Mouse (Mus musculus) mesoderm, embryonic 11.5 days (tissue): ENCODE measurements around the gene Rpusd2.

Experiments
- DNase-seq: peaks from one replicate; pipeline ENCODE4 v3.0.0-alpha.2; 2012; ENCODE audit warnings: low read depth, low spot score

The Rpusd2 gene

DNA sequence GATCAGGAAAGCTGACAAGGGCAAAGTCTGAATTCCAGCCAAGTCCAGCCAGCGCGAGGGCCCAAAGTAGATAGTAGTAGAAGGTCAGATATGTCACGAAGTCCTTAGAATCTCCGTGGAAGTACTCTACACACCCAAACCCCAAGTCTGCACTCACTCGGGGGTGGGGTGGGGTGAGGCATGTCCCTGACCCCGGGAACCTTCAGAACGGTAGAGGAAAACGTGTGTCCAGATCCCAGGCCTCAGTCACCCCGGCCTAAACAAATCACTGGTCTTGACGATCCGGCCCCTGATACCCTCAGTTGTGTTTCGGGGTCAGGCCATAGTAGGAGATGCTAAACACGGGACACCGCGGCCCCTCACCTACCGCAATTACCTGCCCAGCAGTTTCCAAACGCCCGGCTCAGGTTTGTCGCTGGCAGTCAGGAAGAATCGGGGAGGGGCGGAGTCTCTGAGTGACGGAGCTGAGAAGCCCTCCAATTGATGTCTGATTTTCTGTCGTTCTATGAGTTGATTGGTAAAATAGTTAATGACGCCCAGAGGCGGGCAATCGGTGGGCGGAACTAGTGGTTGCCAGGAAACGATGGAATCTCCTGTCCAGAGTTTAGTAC is 5.5 kb upstream of the Rpusd2 start, which contains the start of gene Ccdc32:
Ccdc32 (minus strand) TSS at position 453 of the 611 bp plus-strand sequence.
- DNase-seq: peak; percentile 90

DNA sequence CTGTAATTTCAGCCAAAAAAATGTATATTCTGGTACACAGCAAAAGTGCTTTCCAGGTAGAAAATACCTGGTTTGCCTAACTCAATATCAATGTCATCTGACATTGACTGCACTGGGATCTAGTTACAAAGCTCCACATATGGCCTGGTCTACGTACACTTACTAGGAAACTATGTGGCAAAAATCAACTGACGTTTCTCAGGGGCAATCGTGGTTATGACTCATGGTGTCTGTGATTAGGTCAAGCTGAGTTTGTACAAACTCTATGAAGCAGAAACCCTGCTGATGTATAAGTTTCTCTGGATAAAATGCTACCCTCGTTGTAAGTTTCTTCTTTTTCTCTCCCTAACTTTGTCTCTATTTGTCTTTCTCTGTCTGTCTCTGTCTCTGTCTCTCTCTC is 2.4 kb upstream of the Rpusd2 start:
- DNase-seq: no peak

DNA sequence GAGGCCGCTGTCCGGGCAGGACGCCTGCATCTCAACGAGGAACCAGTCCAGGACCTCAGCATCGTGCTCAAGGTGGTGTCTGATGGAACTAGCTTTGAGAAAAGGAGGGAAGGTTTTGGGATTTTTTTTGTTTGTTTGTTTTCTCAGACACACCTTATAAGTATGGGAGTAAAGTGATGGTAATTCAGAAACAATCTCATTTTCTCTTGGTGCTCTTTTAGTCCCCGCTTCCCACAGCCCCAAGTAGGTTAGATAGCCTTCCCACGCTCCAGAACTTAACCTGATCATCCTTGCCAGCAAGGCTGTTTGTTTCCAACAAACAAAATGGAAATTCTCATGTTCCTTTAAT is 781 bp downstream of the Rpusd2 start:
- no peak for DNase-seq

DNA sequence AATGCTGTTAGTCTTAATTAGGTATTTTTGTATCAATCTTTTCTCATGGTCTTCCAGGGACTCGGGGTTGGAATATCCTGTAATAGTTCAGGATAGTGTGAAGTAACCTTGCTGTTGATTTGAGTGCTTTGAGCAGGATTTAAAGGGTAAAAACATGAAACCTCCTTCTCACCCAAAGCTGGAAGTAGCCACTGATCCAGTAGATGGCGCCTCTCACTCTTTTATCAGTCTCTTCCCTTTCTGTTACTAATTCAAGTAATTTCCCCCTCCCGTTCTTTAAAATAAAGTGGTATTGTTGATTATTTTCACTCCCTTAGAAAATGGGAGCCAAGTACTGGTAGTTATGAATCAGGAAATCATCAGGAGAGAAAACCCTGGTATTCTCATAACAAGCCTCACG is 6.3 kb downstream of the Rpusd2 start:
- peak; percentile 14 for DNase-seq

DNA sequence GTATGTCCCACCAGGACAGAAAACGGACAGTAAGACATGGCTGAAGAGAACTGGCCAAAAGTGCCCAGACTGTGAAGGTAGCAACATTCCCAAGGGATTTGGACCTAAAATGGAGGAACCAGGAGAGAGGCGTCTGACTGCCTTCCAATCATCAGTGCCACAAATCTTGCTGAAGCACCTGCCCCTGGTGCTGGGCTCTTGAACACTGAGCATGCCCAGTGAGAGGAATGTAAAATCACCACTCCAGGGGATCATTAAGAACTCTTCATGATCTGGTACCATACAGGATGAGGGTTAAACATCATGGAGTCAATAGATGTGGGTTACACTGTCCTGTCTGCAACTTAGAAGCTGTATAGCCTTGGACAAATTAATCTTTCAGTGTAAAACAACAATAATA is 10.6 kb downstream of the Rpusd2 start:
- DNase-seq: no peak

DNA sequence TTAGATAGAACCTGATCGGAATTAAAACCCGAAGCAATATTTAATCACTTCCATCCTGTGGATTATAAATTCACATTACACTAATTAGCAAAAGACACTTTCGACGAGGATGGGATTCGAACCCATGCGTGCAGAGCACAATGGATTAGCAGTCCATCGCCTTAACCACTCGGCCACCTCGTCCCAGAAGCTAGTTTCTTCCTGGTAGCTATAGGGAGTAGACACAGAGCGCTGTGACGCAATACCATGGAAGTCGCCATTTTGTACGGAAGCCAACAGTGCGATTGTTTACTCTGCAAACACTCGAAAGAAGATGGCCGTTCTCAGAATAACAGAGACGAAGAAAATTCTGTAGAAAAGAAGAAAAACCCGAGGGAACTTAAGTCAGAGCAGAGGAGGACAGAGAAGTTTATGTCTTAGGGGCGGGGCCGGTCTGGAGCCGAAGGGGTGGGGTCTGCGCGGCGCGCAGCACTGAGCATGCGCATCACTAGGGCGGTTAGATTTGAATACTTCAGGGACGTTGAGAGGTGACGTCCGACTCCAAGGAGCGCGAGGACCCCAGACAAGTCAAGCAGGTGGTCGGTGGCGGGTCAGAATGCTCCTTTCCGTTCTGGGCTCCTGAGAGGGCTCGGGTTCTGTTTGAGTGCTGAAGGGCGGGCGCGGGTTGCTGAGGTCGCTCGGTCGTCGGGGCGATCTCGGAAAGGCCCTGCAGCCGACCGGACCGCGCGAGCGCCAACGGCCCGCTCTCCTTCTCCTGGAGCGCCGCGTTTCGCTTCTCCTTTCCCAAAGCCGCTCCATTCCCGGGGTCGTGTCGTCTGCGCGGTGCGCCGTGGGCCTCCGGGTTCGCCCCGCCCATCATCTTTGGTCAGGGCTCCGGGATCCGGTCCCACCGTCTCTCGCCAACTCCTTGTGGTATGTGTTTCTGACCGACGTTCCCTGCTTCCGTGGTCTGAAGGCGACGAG is 12.3 kb downstream of the Rpusd2 start, which contains the start of gene Knl1:
Knl1 (plus strand) TSS at position 471 of the 963 bp plus-strand sequence.
- peak; percentile 97 for DNase-seq

DNA sequence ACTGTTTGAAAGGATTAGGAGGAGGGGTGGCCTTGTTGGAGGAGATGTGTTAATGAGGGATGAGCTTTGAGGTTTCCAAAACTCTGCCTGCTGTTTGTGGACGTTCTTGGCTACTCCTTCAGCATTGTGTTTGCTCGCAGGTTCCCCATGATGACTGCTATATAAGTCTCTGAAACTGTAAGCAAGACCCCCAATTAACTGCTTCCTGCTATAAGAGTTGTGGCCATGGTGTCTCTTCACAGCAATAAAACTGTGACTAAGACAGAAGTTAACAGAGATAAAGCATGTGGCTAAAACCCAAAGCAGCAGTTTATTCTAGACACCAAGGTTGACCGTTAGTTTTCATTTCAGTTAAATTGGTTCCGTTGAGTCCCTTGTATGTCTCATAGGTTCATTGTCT is 13.3 kb downstream of the Rpusd2 start:
- no peak for DNase-seq

DNA sequence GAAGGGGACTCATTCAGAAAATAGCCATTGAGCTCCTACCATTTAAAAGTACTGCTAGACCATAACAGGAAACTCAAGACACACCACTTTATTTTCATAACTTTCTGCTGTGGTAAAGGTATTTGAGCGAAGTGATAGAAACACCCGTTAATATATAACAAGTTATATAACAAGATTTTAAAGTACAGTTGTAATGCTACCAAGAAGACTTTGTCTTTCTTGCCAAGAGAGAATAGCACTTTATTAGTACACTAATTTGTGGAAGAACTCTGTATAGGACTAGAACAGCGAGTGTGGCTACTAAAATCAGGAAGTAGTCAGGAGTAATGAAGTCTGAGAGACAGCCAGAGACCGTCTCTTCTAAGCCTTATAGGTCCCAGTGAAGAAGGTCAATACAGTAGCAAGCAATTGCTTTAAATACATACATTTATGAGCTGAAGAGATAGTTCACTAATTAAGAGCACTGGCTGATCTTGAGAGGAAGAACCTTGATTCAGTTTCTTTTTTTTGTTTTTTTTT is 15.6 kb downstream of the Rpusd2 start:
- no peak for DNase-seq

DNA sequence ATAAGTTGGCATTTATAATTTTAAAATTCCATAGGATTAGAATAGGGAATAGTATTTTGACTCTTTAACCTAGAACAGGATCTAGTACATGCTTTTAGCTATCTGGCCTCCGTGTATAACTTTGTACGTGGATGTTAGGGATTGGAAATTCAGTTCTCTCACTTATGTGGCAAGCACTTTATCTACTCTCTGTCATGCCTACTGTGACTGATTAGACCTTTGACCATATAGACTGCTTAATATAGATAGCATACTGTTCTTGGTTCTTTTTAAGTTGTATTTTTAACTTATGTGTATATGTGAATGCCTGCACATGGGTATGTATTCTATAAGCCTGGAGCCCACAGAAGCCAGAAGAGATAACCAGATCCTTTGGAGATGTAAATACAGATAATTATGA is 25.5 kb downstream of the Rpusd2 start:
- DNase-seq: no peak

DNA sequence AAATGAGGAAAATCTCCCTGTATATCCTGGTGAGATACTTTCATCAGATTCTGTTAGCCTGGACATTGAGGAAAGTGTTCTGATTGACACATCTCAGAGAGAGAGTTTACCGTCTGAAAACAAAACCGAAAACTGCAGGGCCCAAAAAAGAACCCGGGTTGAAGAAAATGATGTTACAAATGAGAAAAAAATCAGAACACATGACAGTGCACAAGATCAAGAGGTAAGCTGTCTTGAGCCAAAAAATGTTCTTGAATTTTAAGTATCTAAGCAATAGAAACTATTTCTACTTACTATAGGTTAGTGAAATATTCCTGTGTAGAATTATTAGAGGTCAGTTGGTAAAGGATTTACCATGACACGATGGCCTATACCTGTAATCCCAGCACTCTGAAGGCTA is 37.8 kb downstream of the Rpusd2 start:
- no peak for DNase-seq

DNA sequence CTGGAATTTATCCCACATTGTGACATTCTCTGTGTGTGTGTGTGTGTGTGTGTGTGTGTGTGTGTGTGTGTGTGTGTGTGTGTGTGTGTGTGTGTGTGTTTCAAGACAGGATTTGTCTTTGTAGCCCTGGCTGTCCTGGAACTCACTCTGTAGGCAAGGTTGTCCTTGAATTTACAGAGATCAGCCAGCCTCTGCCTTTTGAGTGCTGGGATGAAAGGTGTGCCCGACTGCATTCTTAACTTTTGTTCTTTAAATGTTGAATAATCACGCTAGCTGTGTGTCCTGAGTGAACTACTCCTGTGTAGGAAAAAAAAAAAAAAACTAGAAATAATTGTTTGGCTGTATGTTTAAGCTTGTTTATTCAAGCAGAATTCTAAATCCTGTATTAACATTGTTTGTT is 51.6 kb downstream of the Rpusd2 start:
- DNase-seq: no peak
